Mouse (Mus musculus) B cell, adult 62 days (primary cell): Measurements from ENCODE around the gene Tbx10. TPM values are rescaled to one million over a fixed set of nuclear protein-coding genes. Genes with fewer than 3 reads are reported as not detected.

ENCODE experiments used
- total RNA-seq: library from RNA; stranded (reverse); gene quantifications from 4 replicates; pipeline ENCODE4 v1.2.4, GENCODE M21; 2023

The Tbx10 gene
- total RNA-seq = not detected in 4 replicates

DNA sequence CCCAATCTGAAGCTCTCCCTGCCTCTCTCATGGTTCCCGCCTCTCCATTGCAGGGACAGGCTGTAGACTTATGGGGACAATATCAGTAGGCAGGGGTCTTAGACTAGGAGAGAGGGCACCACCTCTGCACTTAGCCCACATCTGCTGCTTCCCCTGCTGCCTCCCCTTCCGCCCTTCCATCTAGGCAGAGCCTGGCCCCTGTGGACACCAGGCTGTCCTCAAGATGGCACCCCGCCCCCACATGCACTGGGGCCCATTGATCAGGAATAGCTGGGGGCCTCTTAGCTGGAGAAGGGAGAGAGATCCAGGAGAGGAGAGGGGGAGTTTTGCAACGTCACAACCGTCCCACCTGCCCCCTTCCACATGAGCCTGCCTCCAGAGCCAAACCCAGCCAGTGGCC lies at the start of gene Tbx10:
Tbx10 (plus strand) TSS at position 337 of the 400 bp plus-strand sequence.

DNA sequence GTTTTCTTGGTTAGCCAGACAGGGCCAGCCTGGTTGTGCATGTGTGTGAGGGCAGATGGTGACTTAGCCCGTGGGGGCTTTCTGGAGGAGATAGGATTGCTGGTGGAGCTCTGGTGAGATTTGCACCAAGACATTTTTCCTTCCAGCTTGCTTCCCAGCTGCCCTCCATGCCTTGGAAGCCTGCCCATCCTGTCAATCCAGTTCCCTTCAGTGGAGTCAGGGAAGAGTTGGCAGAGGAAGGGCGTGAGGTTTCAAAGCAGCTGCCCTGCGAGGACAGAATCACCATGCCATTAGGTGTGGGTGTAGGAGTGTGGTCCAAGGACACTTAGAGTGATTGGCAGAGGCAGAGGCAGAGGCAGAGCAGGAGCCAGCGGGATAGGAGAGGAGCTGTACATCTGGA lies 34.1 kb upstream of the Tbx10 start, which contains the start of gene Aldh3b3:
Aldh3b3 (plus strand) TSS at position 176 of the 400 bp plus-strand sequence.

DNA sequence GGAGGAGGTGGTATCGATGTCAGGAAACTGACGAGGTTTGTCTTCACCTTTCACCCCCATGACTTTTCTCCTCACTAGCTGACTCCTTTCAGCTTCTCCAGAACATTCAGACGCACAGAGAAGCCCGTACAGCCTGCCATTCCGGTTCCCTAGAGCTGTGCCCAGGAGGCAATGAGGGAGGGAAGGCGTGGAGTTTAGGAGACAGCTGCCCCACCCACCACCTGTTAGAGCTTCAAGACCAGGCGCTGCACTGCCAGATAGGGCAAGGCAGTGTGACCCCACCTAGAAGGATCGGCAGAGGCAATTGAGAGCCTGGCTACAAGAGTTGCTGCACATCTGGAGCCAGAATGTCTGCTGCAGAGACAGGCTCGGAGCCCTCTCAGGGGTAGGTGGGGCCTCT lies 20.3 kb upstream of the Tbx10 start, which contains the start of gene Aldh3b2:
Aldh3b2 (plus strand) TSS at position 100 of the 400 bp plus-strand sequence.

GRCm38 (mm10) chr19:3986334-3986733 lies 6.2 kb upstream of the Tbx10 start, which contains the start of gene Acy3:
Gene Acy3 (plus strand): TSS chr19:3986570.

DNA sequence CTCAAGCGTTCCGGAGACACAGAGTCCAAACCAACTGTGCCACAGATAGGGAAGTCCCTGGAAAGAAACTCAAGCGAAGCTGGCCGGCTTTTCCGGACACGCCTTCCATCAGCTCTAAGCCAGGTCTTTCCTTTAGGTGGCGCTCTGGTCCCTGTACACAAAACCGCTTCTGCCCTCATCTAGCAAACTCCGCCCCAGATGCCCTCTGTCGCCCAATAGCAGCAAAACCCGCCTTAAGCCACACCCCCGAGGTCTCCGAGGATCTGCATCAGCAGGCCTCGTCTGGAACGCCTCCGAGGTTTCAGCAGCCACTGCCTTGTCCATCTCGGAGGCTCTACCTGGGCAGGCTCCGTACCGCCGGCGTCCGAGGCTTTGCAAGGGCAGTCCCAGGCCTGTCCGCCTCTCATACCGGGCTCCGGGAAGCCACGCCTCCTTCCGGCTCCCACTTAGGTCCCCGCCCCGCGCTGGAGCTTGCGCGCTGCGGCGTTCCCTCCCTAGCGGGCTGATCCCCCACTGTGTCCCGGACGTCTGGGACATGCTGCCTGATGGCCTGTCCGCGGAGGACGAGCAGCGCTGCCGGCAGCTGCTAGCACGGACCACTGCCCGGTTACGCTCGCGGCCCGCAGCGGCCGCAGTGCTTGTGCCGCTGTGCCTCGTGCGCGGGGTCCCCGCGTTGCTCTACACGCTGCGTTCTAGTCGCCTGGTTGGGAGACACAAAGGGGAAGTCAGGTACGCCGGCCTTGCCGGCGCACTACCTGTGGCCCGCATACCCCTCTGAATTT lies 7.8 kb downstream of the Tbx10 start, which contains the start of the genes Nudt8 and Gm49405:
Nudt8 (plus strand) TSS at position 462 of the 782 bp plus-strand sequence.
Gm49405 (plus strand) TSS at position 508 of the 782 bp plus-strand sequence.

GRCm38 (mm10) chr19:4003112-4003511 lies 10.6 kb downstream of the Tbx10 start, which contains the start of gene Doc2g:
Gene Doc2g (plus strand): TSS chr19:4003313.

DNA sequence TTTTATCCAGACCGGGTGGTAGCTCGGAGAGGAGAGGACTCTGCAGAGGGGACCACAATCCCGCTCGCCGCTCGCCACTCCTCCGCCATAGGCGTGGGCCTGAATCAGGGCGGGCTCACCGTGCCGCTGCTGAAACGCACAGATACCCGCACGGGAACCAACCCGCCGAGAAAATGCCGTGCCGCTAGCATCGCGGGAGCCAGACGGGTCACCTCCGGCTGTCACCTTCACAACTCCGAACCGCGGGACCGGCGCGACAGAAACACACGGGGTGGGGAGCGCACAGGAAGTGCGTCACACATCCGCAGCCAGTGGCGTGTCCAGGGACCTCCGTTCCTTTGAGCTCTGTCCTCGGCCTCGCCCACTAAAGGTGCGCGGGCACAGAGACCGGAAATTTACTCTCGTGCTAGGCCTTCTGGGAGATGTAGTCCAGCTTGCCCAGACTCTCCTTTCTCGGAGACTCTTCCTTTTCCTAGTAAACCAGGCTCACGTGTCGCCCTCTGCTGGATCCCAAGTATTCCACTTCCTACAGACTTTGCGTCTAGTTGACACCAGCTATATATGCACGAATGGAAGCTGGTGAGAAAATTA lies 20.0 kb downstream of the Tbx10 start, which contains the start of gene Ndufv1:
Ndufv1 (minus strand) TSS at position 375 of the 591 bp plus-strand sequence.

GRCm38 (mm10) chr19:4037788-4038232 lies 45.3 kb downstream of the Tbx10 start, which contains the start of gene Gstp1:
Gene Gstp1 (minus strand): TSS chr19:4037985.

DNA sequence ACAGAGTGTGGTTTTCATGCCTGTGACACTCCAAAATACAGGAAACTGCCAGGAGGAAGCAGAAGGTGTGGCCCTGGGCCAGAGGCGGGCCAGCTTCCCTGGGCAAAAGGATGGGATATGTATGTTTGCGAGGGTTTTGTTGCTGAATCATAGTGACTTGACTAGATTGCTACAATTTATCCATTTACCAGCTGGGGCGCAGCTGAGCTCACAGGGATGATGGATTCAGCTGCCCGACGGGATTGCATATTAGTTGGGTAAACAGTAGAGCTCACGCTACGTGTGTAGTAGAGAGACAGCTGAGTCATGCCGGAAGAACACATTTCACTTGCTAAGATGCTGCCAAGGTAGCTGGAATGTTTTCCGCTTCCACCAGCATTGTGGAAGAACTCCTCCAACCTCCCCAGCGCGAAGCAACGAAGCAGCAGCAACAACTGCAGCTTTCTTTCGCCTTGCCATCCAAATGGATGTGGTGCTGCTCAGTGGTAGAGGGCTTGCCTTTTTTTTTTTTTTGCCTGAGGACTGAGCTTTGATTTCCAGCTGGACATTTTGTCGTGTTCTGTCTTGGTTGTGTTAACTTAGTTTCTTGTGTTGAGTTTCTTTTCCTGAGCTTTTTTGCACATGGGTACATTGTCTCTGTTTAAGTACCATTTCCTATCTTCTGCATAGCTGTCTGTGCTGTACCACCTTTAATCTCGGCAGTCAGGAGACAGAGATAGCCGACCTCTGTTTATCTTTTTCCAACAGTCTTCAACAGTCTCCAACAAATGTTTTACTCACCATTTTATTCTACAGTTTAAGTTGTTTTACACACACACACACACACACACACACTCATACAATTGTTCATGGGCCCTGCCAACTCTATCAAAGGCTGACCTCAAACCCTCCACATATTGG lies 53.7 kb downstream of the Tbx10 start, which contains the start of gene Gstp2:
Gstp2 (minus strand) TSS at position 58 of the 900 bp plus-strand sequence.

Other genes starting within 250 kb of the Tbx10 start
- gene Kmt5b, start 225.3 kb upstream of the Tbx10 start, total RNA-seq = 119 to 126 TPM (median 122 TPM) in 4 replicates
- gene Chka, start 141.0 kb upstream of the Tbx10 start, total RNA-seq = 65.0 to 81.7 TPM (median 68.1 TPM) in 4 replicates
- 141 to 154 TPM (median 146 TPM) in 4 replicates for gene Tcirg1, start 85.6 kb upstream of the Tbx10 start, total RNA-seq
- gene Ndufs8, start 80.0 kb upstream of the Tbx10 start, total RNA-seq = 73.8 to 87.1 TPM (median 81.3 TPM) in 4 replicates
- gene Aldh3b1, start 62.9 kb upstream of the Tbx10 start, total RNA-seq = 7.6 to 9.4 TPM (median 8.4 TPM) in 4 replicates
- 533 to 593 TPM (median 563 TPM) in 4 replicates for gene Unc93b1, start 57.6 kb upstream of the Tbx10 start, total RNA-seq
- gene Aldh3b3, start 34.1 kb upstream of the Tbx10 start, total RNA-seq = 0.15 TPM in 1 of 4 replicates, not detected in the others
- gene Aldh3b2, start 20.4 kb upstream of the Tbx10 start, total RNA-seq = 0.26 to 0.36 TPM in 2 of 4 replicates, not detected in the others
- gene Acy3, start 6.2 kb upstream of the Tbx10 start, total RNA-seq = not detected in 4 replicates
- gene Nudt8, start 7.8 kb downstream of the Tbx10 start, total RNA-seq = 16.1 to 21.0 TPM (median 19.8 TPM) in 4 replicates
- 3.1 to 6.8 TPM (median 4.0 TPM) in 4 replicates for gene Gm49405, start 7.9 kb downstream of the Tbx10 start, total RNA-seq
- gene Doc2g, start 10.6 kb downstream of the Tbx10 start, total RNA-seq = 7.1 to 12.1 TPM (median 10.4 TPM) in 4 replicates
- gene Ndufv1, start 20.1 kb downstream of the Tbx10 start, total RNA-seq = 73.3 to 94.8 TPM (median 89.7 TPM) in 4 replicates
- 137 to 169 TPM (median 145 TPM) in 4 replicates for gene Gstp1, start 45.2 kb downstream of the Tbx10 start, total RNA-seq
- 8.8 to 22.4 TPM (median 15.9 TPM) in 4 replicates for gene Gstp2, start 53.3 kb downstream of the Tbx10 start, total RNA-seq
- gene Gstp3, start 66.8 kb downstream of the Tbx10 start, total RNA-seq = not detected in 4 replicates
- gene Cabp2, start 88.8 kb downstream of the Tbx10 start, total RNA-seq = not detected in 4 replicates
- gene Cdk2ap2, start 104.4 kb downstream of the Tbx10 start, total RNA-seq = 119 to 136 TPM (median 129 TPM) in 4 replicates
- gene Pitpnm1, start 107.2 kb downstream of the Tbx10 start, total RNA-seq = 195 to 200 TPM (median 198 TPM) in 4 replicates
- 95.2 to 103 TPM (median 98.9 TPM) in 4 replicates for gene Aip, start 133.1 kb downstream of the Tbx10 start, total RNA-seq
- gene Gpr152, start 147.0 kb downstream of the Tbx10 start, total RNA-seq = 0.14 to 0.31 TPM (median 0.27 TPM) in 3 of 4 replicates, not detected in the other
- gene Cabp4, start 151.3 kb downstream of the Tbx10 start, total RNA-seq = 0.88 to 1.4 TPM (median 1.2 TPM) in 4 replicates
- 129 to 166 TPM (median 137 TPM) in 4 replicates for gene Coro1b, start 155.9 kb downstream of the Tbx10 start, total RNA-seq
- 341 to 368 TPM (median 348 TPM) in 4 replicates for gene Ptprcap, start 160.9 kb downstream of the Tbx10 start, total RNA-seq
- gene Rps6kb2, start 170.6 kb downstream of the Tbx10 start, total RNA-seq = 50.3 to 55.6 TPM (median 50.9 TPM) in 4 replicates
- 93.0 to 107 TPM (median 97.9 TPM) in 4 replicates for gene Carns1, start 182.7 kb downstream of the Tbx10 start, total RNA-seq
- 255 to 266 TPM (median 262 TPM) in 4 replicates for gene Tbc1d10c, start 198.5 kb downstream of the Tbx10 start, total RNA-seq
- gene Ppp1ca, start 199.3 kb downstream of the Tbx10 start, total RNA-seq = 377 to 398 TPM (median 383 TPM) in 4 replicates
- 51.5 to 59.3 TPM (median 55.6 TPM) in 4 replicates for gene Rad9a, start 208.9 kb downstream of the Tbx10 start, total RNA-seq
- 141 to 150 TPM (median 148 TPM) in 4 replicates for gene Clcf1, start 221.5 kb downstream of the Tbx10 start, total RNA-seq
- gene AC109138.7, start 221.6 kb downstream of the Tbx10 start, total RNA-seq = 5.9 TPM in 1 of 4 replicates, not detected in the others
- 206 to 223 TPM (median 211 TPM) in 4 replicates for gene Pold4, start 239.1 kb downstream of the Tbx10 start, total RNA-seq